Mouse (Mus musculus): ENCODE results near the gene Pak4. TPM values are rescaled to one million over a fixed set of nuclear protein-coding genes. Genes with fewer than 3 reads are reported as not detected.
"Not testable (repeated sequence)": the region's sequence is repeated elsewhere in the genome, so short reads cannot be mapped to it uniquely, and the experiment has no call there.

The Pak4 gene
- total RNA-seq, 2 experiments from 2014 or later = 8.6 to 8.8 TPM

DNA sequence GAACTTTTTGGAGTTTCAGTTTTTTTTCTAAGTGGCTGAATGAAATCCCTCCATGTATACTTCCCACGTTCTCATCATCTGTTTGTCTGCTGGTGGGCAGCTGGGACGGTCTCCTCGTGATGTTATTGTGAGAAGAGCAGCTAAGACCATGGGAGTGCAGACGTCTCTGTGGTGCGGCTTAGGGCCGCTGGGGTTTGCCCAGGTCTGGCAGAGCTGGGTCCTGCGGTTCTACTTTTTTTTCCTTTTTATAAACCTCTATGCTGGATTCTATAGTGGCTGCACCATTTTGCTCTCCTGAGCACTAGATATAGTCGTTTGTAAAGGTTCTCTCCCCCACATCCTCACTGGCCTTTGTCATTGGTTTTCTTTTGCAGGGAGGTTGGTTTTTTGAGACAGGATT, 86.5 kb downstream of the Pak4 start:
- DNase-seq (ENCODE audit: low spot score in 2 of 2) = no peak

- DNase-seq (ENCODE audit: low spot score in 2 of 2) = not testable (repeated sequence)
Measured at GRCm38 (mm10) chr7:28510405-28510974, 87.5 kb downstream of the Pak4 start, which contains the start of gene Ifnl2. Gene Ifnl2, minus strand, starts transcription at chr7:28510455.

DNA sequence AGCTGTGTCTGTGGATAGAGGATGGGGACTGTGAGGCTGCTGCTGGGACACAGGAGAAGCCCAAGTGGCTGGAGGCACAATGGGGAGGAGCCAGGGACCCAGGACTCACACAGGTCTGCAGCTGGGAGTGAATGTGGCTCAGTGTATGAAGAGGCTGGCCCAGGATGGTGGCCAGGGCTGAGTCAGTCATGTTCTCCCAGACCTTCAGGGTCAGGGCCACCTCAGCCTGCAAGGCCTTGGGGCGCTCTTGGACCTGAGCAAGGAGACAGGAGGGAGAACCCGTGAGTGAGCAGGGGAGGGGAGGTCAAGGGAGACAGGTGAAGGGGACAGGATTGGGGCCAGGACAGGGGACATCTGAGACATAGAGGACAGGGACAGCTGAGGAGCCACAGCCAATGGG, 88.9 kb downstream of the Pak4 start:
- DNase-seq (ENCODE audit: low spot score in 2 of 2) = not testable (repeated sequence)

Small RNA genes within 50 kb of the gene (microRNA-seq; reads per million reads assigned to microRNA genes)
- gene Mir7049 = 0 to 0.75 reads per million in 2 experiments

Other genes with a start within 250 kb of the Pak4 start
- 100 to 1,000 TPM; 462 to 497 TPM for gene Rps16, start 247.5 kb downstream of the Pak4 start, total RNA-seq (2021)
- gene Plekhg2, start 225.6 kb downstream of the Pak4 start, total RNA-seq (2021) = 1 to 10 TPM; 4.8 to 5.2 TPM
- 1 to 10 TPM; 1.4 to 2.3 TPM for gene Zfp36, start 217.9 kb downstream of the Pak4 start, total RNA-seq (2021)
- gene Med29, start 205.5 kb downstream of the Pak4 start, total RNA-seq (2021) = 10 to 100 TPM; 20.3 to 22.0 TPM
- 10 to 100 TPM; 54.8 to 59.0 TPM for gene Paf1, start 205.2 kb downstream of the Pak4 start, total RNA-seq (2021)
- 1 to 10 TPM; 1.4 to 1.5 TPM for gene Gmfg, start 160.7 kb downstream of the Pak4 start, total RNA-seq (2021)
- gene Lrfn1, start 146.2 kb downstream of the Pak4 start, total RNA-seq (2021) = 10 to 100 TPM; 93.0 to 96.9 TPM
- gene Ifnl2, start 87.7 kb downstream of the Pak4 start, total RNA-seq (2021) = not detected
- not detected for gene Ifnl3, start 75.3 kb downstream of the Pak4 start, total RNA-seq (2021)
- not detected for gene Sycn, start 57.3 kb downstream of the Pak4 start, total RNA-seq (2021)
- under 1 TPM in 1 of 2 experiments, not detected in 1; 0.28 TPM for gene Nccrp1, start 50.9 kb downstream of the Pak4 start, total RNA-seq (2021)
- 10 to 100 TPM; 67.8 to 80.1 TPM for gene Samd4b, start within 50 bp of the Pak4 start, total RNA-seq (2021)
- gene Acp7, start 33.1 kb upstream of the Pak4 start, total RNA-seq (2021) = 1 to 10 TPM; 2.2 to 2.4 TPM
- gene Fbxo27, start 94.7 kb upstream of the Pak4 start, total RNA-seq (2021) = 10 to 100 TPM; 24.6 TPM
- 1 to 10 TPM; 1.9 to 2.3 TPM for gene Fbxo17, start 118.6 kb upstream of the Pak4 start, total RNA-seq (2021)
- gene Mrps12, start 143.6 kb upstream of the Pak4 start, total RNA-seq (2021) = 10 to 100 TPM; 62.8 to 71.0 TPM
- 10 to 100 TPM; 11.0 to 11.6 TPM for gene Sars2, start 143.8 kb upstream of the Pak4 start, total RNA-seq (2021)
- gene Ccer2, start 158.0 kb upstream of the Pak4 start, total RNA-seq (2021) = 1 to 10 TPM; 1.1 to 2.9 TPM
- 100 to 1,000 TPM; 120 to 122 TPM for gene Sirt2, start 168.6 kb upstream of the Pak4 start, total RNA-seq (2021)
- 10 to 100 TPM; 35.0 to 38.6 TPM for gene Nfkbib, start 169.3 kb upstream of the Pak4 start, total RNA-seq (2021)
- 1 to 10 TPM; 2.1 to 3.9 TPM for gene Rinl, start 190.8 kb upstream of the Pak4 start, total RNA-seq (2021)
- 100 to 1,000 TPM; 427 to 456 TPM for gene Hnrnpl, start 210.4 kb upstream of the Pak4 start, total RNA-seq (2021)
- 10 to 100 TPM; 53.5 to 56.6 TPM for gene Ech1, start 227.0 kb upstream of the Pak4 start, total RNA-seq (2021)
- gene Lgals4, start 235.7 kb upstream of the Pak4 start, total RNA-seq (2021) = 1 to 10 TPM; 1.9 to 2.4 TPM

All from left cerebral cortex, adult 18-20 months (tissue).